Mouse (Mus musculus) kidney, postnatal 4 days (tissue): ENCODE results near the gene Spef2.
"Not testable (repeated sequence)": the region's sequence is repeated elsewhere in the genome, so short reads cannot be mapped to it uniquely, and the experiment has no call there.

Experiments
- DNase-seq, 2 experiments: peaks; one replicate each; pipeline ENCODE4 v3.0.0; 2021; ENCODE audit warnings: mixed read lengths in 2 of 2

Gene Spef2

GRCm38 (mm10) chr15:9748359-9749102 lies at the start of gene Spef2:
Gene Spef2, minus strand, starts transcription at chr15:9748868.
- peak; percentile 77 to 85 for DNase-seq

- DNase-seq = no peak
Measured at GRCm38 (mm10) chr15:9794131-9794530, 45.5 kb upstream of the Spef2 start.

GRCm38 (mm10) chr15:9788245-9789030 lies 39.8 kb upstream of the Spef2 start:
- no peak for DNase-seq

- DNase-seq = not testable (repeated sequence)
Measured at GRCm38 (mm10) chr15:9774222-9775142, 25.8 kb upstream of the Spef2 start.

GRCm38 (mm10) chr15:9768184-9768918 lies 19.7 kb upstream of the Spef2 start:
- DNase-seq = no peak

GRCm38 (mm10) chr15:9767034-9767433 lies 18.4 kb upstream of the Spef2 start:
- no peak for DNase-seq

GRCm38 (mm10) chr15:9750966-9751365 lies 2.3 kb upstream of the Spef2 start:
- no peak for DNase-seq

GRCm38 (mm10) chr15:9747410-9748104 lies 1.1 kb downstream of the Spef2 start:
- no peak for DNase-seq

- DNase-seq = no peak
Measured at GRCm38 (mm10) chr15:9742172-9742571, 6.5 kb downstream of the Spef2 start.

- DNase-seq = no peak
Measured at GRCm38 (mm10) chr15:9714574-9715458, 33.9 kb downstream of the Spef2 start.

- DNase-seq = no peak
Measured at GRCm38 (mm10) chr15:9713707-9714106, 35.0 kb downstream of the Spef2 start.

- DNase-seq = no peak
Measured at GRCm38 (mm10) chr15:9710330-9710729, 38.3 kb downstream of the Spef2 start.

- no peak for DNase-seq
Measured at GRCm38 (mm10) chr15:9705830-9706450, 42.7 kb downstream of the Spef2 start.

GRCm38 (mm10) chr15:9701845-9702244 lies 46.8 kb downstream of the Spef2 start:
- DNase-seq = no peak

GRCm38 (mm10) chr15:9691721-9692120 lies 56.9 kb downstream of the Spef2 start:
- DNase-seq = no peak

GRCm38 (mm10) chr15:9690845-9691244 lies 57.8 kb downstream of the Spef2 start:
- DNase-seq = no peak

GRCm38 (mm10) chr15:9690436-9690835 lies 58.2 kb downstream of the Spef2 start:
- no peak for DNase-seq

- DNase-seq = no peak
Measured at GRCm38 (mm10) chr15:9683485-9683884, 65.2 kb downstream of the Spef2 start.

- DNase-seq = no peak
Measured at GRCm38 (mm10) chr15:9677343-9678036, 71.2 kb downstream of the Spef2 start.
